Comparison of ENCODE assay signal across 14 mouse cellular contexts in genomic region chr8:109419029-109419596, GRCm38 (mm10).
DNase-seq lines count a peak whose midpoint lies in the region; ATAC-seq and TF ChIP-seq lines count a peak whose summit lies in the region.
"Had no signal": no experiment of that assay in that cellular context is flagged by ENCODE, and none has a peak within 500 bp of the region (broad histone marks: within the 10 kb centered on the region; RNA-seq: fewer than 3 reads in every experiment).

No protein-coding gene starts in this region.

- no peak overlapping the region for H3K4me3 ChIP-seq in neural tube, embryonic 12.5 days
- H3K4me3 ChIP-seq in intestine, postnatal 0 days (ENCODE audit: low read depth, low read length), result no peak overlapping the region
- H3K4me3 ChIP-seq: embryonic facial prominence, embryonic 13.5 days; liver, embryonic 15.5 days had no signal

- no peak for ATAC-seq in neural tube, embryonic 12.5 days (ENCODE audit: low FRiP score, low read depth)
- ATAC-seq in intestine, postnatal 0 days, result peak; percentile 49; the same call in 1 of the 2 replicates

- H3K9ac ChIP-seq in neural tube, embryonic 12.5 days, result no peak overlapping the region
- H3K9ac ChIP-seq in intestine, postnatal 0 days (ENCODE audit: low read depth, low read length), result no peak overlapping the region
- H3K9ac ChIP-seq: embryonic facial prominence, embryonic 13.5 days; liver, embryonic 15.5 days had no signal

- peaks cover 33% of the 10 kb centered on the region; the same call in 1 of the 2 replicates for H3K4me1 ChIP-seq in neural tube, embryonic 12.5 days
- no peaks in the 10 kb centered on the region for H3K4me1 ChIP-seq in intestine, postnatal 0 days (replicated peaks; ENCODE audit: control insufficient read depth, insufficient read depth, low read length)
- H3K4me1 ChIP-seq: liver, embryonic 15.5 days had no signal

- DNase-seq in frontal cortex, adult 2 months (ENCODE audit: extremely low spot score in 1 of 2, low spot score in 1 of 2), result peak; percentile 57 to 72
- DNase-seq in frontal cortex, postnatal 25 days (ENCODE audit: low spot score in 2 of 2), result no peak
- no peak for DNase-seq in neural tube, embryonic 10.5 days (ENCODE audit: extremely low spot score, low spot score)
- DNase-seq in right cerebral cortex, postnatal 25 days, result peak; percentile 44
- no peak for DNase-seq in heart, adult 9 months (ENCODE audit: low spot score in 2 of 2)
- DNase-seq in adrenal gland, adult (ENCODE audit: inconsistent age in 2 of 2, low spot score in 1 of 2), result no peak
- DNase-seq: adrenal gland, postnatal 10 days; cerebellum, adult 9-11 months; kidney, adult 8-10 months had no signal

- H3K4me2 ChIP-seq in neural tube, embryonic 12.5 days (replicated peaks), result no peak overlapping the region
- H3K4me2 ChIP-seq in intestine, postnatal 0 days (replicated peaks; ENCODE audit: low read depth), result no peak overlapping the region
- H3K4me2 ChIP-seq: embryonic facial prominence, embryonic 13.5 days; liver, embryonic 15.5 days had no signal

- H3K9me3 ChIP-seq in neural tube, embryonic 12.5 days, result no peaks in the 10 kb centered on the region
- H3K9me3 ChIP-seq in intestine, postnatal 0 days (ENCODE audit: control insufficient read depth), result no peaks in the 10 kb centered on the region
- H3K9me3 ChIP-seq: embryonic facial prominence, embryonic 13.5 days; liver, embryonic 15.5 days had no signal

- 46% methylated on average over 4 of the region's 4 CpGs for WGBS in neural tube, embryonic 12.5 days
- 39% methylated on average over 4 of the region's 4 CpGs for WGBS in intestine, postnatal 0 days

- peak overlapping the region; percentile 29; the same call in 1 of the 2 replicates for H3K27ac ChIP-seq in neural tube, embryonic 12.5 days
- H3K27ac ChIP-seq in intestine, postnatal 0 days (ENCODE audit: low read depth, low read length), result no peak overlapping the region
- H3K27ac ChIP-seq: embryonic facial prominence, embryonic 13.5 days; liver, embryonic 15.5 days had no signal

- H3K27me3 ChIP-seq in neural tube, embryonic 12.5 days (replicated peaks), result no peaks in the 10 kb centered on the region
- no peaks in the 10 kb centered on the region for H3K27me3 ChIP-seq in intestine, postnatal 0 days (replicated peaks; ENCODE audit: control insufficient read depth, insufficient read depth, low read length)
- H3K27me3 ChIP-seq: embryonic facial prominence, embryonic 13.5 days; liver, embryonic 15.5 days had no signal

- no peak for TF ChIP-seq CTCF in intestine, postnatal 0 days (IDR thresholded peaks at IDR 0.05; ENCODE audit: low read depth)

- no peaks in the 10 kb centered on the region for H3K36me3 ChIP-seq in neural tube, embryonic 12.5 days
- H3K36me3 ChIP-seq in intestine, postnatal 0 days (ENCODE audit: control insufficient read depth, insufficient read depth), result no peaks in the 10 kb centered on the region
- H3K36me3 ChIP-seq: embryonic facial prominence, embryonic 13.5 days; G1E; liver, embryonic 15.5 days had no signal

Comparison
In these comparisons a context has a peak if more than half of its experiments do, and no peak if none do; other contexts are left out.
1. DNase-seq: peak in frontal cortex, adult 2 months (2 of 2) and right cerebral cortex, postnatal 25 days (single experiment); none in frontal cortex, postnatal 25 days (0 of 2), neural tube, embryonic 10.5 days (single experiment), heart, adult 9 months (0 of 2) and adrenal gland, adult (0 of 2).